Mouse (Mus musculus) sigmoid colon, adult 10 weeks (tissue): ENCODE results near the gene Gm43517. TPM values are rescaled to one million over a fixed set of nuclear protein-coding genes. Genes with fewer than 3 reads are reported as not detected.

Experiments
- polyA plus RNA-seq: library from polyadenylated mRNA; stranded (reverse); fragments of 350-450 nt; fragmentation: Illumina TruSeq; extraction: RNeasy Lipid Tissue Mini Kit (QIAGEN cat#74804); gene quantifications from one replicate; pipeline ENCODE4 v1.2.3, GENCODE M21; 2014; ENCODE audit warnings: low read depth, low replicate concordance

Gm43517 gene
- not detected for polyA plus RNA-seq

GRCm38 (mm10) chr12:49384876-49385630 is at the start of gene Gm43517:
Gene Gm43517 (plus strand): TSS chr12:49385174.

GRCm38 (mm10) chr12:49382565-49383520 is 2.1 kb upstream of the Gm43517 start, which contains the start of gene Foxg1:
Gene Foxg1 (plus strand): TSS chr12:49382660.

Other genes with a start within 250 kb of the Gm43517 start
- gene Foxg1, start 2.5 kb upstream of the Gm43517 start, polyA plus RNA-seq: not detected